Mouse (Mus musculus) spleen, adult 2 months (tissue): ENCODE measurements around the gene Gab1. TPM values are rescaled to one million over a fixed set of nuclear protein-coding genes. Genes with fewer than 3 reads are reported as not detected.

Source experiments
- DNase-seq, 2 experiments: peaks; one replicate each; pipeline versions ENCODE4 v3.0.0 to v3.0.0-alpha.2; 2012 to 2021; ENCODE audit warnings: low spot score in 2 of 2, low read depth in 1 of 2
- H3K27ac ChIP-seq: fragments of 200-500 bp; 2 replicates; pipeline ENCODE4 v1.5.1; 2012; ENCODE audit warnings: low read length, inconsistent platforms; ENCODE audit not compliant: insufficient read depth
- H3K27me3 ChIP-seq: fragments of 200-500 bp; 2 replicates; pipeline ENCODE4 v1.6.1; 2012; ENCODE audit warnings: mild to moderate bottlenecking, moderate library complexity, low read length, inconsistent platforms; ENCODE audit not compliant: control insufficient read depth, insufficient read depth
- H3K36me3 ChIP-seq: fragments of 200-500 bp; 2 replicates; pipeline ENCODE4 v1.6.1; 2012; ENCODE audit warnings: mild to moderate bottlenecking, low read length, inconsistent platforms; ENCODE audit not compliant: control insufficient read depth, insufficient read depth
- H3K4me1 ChIP-seq: fragments of 200-500 bp; 2 replicates; pipeline ENCODE4 v1.6.1; 2011; ENCODE audit warnings: inconsistent platforms; ENCODE audit not compliant: control insufficient read depth, insufficient read depth, insufficient read length
- H3K4me3 ChIP-seq: fragments of 200-500 bp; 2 replicates; pipeline ENCODE4 v1.5.1; 2011; ENCODE audit warnings: mild to moderate bottlenecking, inconsistent platforms; ENCODE audit not compliant: insufficient read depth, insufficient read length; ENCODE audit errors: extremely low read depth
- CTCF ChIP-seq: fragments of 200-500 bp; IDR thresholded peaks from 2 replicates; pipeline ENCODE4 v1.5.1; 2011; ENCODE audit warnings: mild to moderate bottlenecking, inconsistent platforms; ENCODE audit not compliant: insufficient read depth, insufficient read length, insufficient replicate concordance; ENCODE audit errors: extremely low read depth
- POLR2A ChIP-seq: fragments of 200-500 bp; IDR thresholded peaks from 2 replicates; pipeline ENCODE4 v1.6.1; 2011; ENCODE audit warnings: low read depth, low read length, inconsistent platforms
- WGBS: fragments of 180-500 bp; shearing (Covaris S2); methylation state at CpG from one replicate; pipeline ENCODE4 v1.1.7; 2018; 5-methylcytosine and 5-hydroxymethylcytosine counted together
- polyA plus RNA-seq: library from polyadenylated mRNA; depleted of rRNA; stranded (reverse); fragments of >200 nt; gene quantifications from 2 replicates; pipeline ENCODE4 v1.2.3, GENCODE M21; 2012

Gab1 gene
- polyA plus RNA-seq, 1 experiment, result 4.4 TPM

DNA sequence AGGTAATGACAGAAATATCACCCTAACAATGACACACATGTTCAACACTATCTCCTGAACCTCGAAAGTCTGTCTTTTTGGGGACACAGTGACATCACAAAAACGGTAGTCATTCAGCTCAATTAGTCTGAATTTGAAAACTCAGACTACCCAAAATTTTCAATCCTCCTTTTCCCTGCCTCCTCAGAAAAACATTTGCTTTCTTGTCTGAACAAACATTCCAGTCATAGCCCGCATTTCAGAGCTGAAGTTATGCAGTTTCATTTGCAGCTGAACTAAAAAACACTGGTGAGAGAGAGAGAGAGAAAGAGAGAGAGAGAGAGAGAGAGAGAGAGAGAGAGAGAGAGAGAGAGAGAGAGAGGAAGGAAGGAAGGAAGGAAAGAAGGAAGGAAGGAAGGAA, 23.2 kb downstream of the Gab1 start:
- TF ChIP-seq CTCF, result no peak
- no peak for TF ChIP-seq POLR2A
- H3K27me3 ChIP-seq, result no peaks in the 10 kb centered on the region
- DNase-seq, result no peak
- H3K27ac ChIP-seq, result no peak overlapping the region
- 90% methylated on average over 3 of the region's 3 CpGs for WGBS
- no peaks in the 10 kb centered on the region for H3K4me1 ChIP-seq
- no peaks in the 10 kb centered on the region for H3K36me3 ChIP-seq
- H3K4me3 ChIP-seq, result no peak overlapping the region

- no peak for DNase-seq
- H3K4me1 ChIP-seq, result no peaks in the 10 kb centered on the region
- 78% methylated on average over 6 of the region's 6 CpGs for WGBS
- H3K27ac ChIP-seq, result no peak overlapping the region
- TF ChIP-seq CTCF (no peak), POLR2A (no peak)
- no peaks in the 10 kb centered on the region for H3K36me3 ChIP-seq
- H3K27me3 ChIP-seq, result no peaks in the 10 kb centered on the region
- H3K4me3 ChIP-seq, result no peak overlapping the region
Measured at GRCm38 (mm10) chr8:80856606-80857005, 23.7 kb downstream of the Gab1 start.

DNA sequence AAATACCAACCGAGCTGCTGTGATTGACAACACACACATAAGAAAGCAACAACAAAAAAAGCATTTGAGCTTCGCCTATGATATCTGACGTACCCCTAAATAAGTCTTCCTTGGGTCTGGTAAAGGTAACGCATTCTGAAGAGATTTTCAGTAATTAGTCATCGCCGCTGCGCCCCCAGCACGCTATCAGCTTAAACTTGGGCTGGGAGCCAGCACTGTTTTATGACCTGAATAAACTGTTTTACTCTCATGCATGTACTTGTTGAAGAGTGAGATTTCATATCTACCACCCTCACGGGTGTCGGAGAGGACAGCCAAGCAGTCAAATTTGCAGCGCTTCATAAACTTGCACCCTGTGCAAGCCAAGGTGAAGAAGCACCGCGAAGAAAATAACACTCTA, 26.7 kb downstream of the Gab1 start:
- Histone ChIP-seq H3K4me3 (no peak overlapping the region), H3K27ac (no peak overlapping the region), H3K27me3 (no peaks in the 10 kb centered on the region), H3K36me3 (no peaks in the 10 kb centered on the region), H3K4me1 (no peaks in the 10 kb centered on the region)
- 86% methylated on average over 13 of the region's 13 CpGs for WGBS
- TF ChIP-seq POLR2A (no peak), CTCF (no peak)
- DNase-seq, result no peak

GRCm38 (mm10) chr8:80853208-80853607, 27.1 kb downstream of the Gab1 start:
- no peaks in the 10 kb centered on the region for H3K36me3 ChIP-seq
- DNase-seq, result no peak
- TF ChIP-seq POLR2A, result no peak
- no peak for TF ChIP-seq CTCF
- 87% methylated on average over 6 of the region's 6 CpGs for WGBS
- H3K27ac ChIP-seq, result no peak overlapping the region
- no peak overlapping the region for H3K4me3 ChIP-seq
- no peaks in the 10 kb centered on the region for H3K27me3 ChIP-seq
- H3K4me1 ChIP-seq, result no peaks in the 10 kb centered on the region

- no peak overlapping the region; the same call in 1 of the 2 replicates for H3K27ac ChIP-seq
- DNase-seq, result no peak
- H3K36me3 ChIP-seq, result no peaks in the 10 kb centered on the region
- H3K4me3 ChIP-seq, result no peak overlapping the region
- H3K27me3 ChIP-seq, result no peaks in the 10 kb centered on the region
- WGBS, result 80% methylated on average over 9 of the region's 9 CpGs
- TF ChIP-seq POLR2A, result no peak
- no peak for TF ChIP-seq CTCF
- no peaks in the 10 kb centered on the region for H3K4me1 ChIP-seq
Measured at GRCm38 (mm10) chr8:80852412-80853165, 27.7 kb downstream of the Gab1 start.

DNA sequence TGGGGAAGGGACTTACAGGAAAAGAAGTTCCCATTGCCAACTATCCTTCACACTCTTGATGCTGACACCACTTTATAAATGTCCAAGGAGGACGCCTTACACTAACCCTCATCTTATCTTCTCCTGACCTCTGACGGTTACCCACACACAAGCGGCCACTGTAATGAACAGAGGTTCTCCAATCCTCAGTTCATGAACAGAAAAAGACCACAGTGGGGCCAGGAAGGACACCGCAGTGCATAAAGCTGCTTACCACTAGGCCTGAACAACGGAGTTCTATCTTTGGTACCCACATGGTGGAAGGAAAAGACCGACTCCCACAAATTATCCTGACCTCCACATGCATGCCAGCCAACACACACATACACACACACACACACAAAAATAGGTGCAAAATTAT, 28.7 kb downstream of the Gab1 start:
- TF ChIP-seq CTCF (no peak), POLR2A (no peak)
- no peak for DNase-seq
- H3K4me3 ChIP-seq, result no peak overlapping the region
- no peak overlapping the region for H3K27ac ChIP-seq
- WGBS, result 68% methylated on average over 6 of the region's 6 CpGs
- H3K27me3 ChIP-seq, result no peaks in the 10 kb centered on the region
- no peaks in the 10 kb centered on the region for H3K4me1 ChIP-seq
- H3K36me3 ChIP-seq, result no peaks in the 10 kb centered on the region

GRCm38 (mm10) chr8:80850013-80850412, 30.3 kb downstream of the Gab1 start:
- Histone ChIP-seq H3K36me3 (no peaks in the 10 kb centered on the region), H3K27ac (no peak overlapping the region), H3K27me3 (no peaks in the 10 kb centered on the region), H3K4me1 (no peaks in the 10 kb centered on the region), H3K4me3 (no peak overlapping the region)
- no peak for DNase-seq
- TF ChIP-seq CTCF (no peak), POLR2A (no peak)
- WGBS, result 90% methylated on average over 4 of the region's 4 CpGs
